Mouse (Mus musculus): ENCODE measurements around the gene Atrnl1. TPM values are rescaled to one million over a fixed set of nuclear protein-coding genes. Genes with fewer than 3 reads are reported as not detected.

Atrnl1 gene
- polyA plus RNA-seq (2016; fragmentation: Nextera tagmentation; extraction: Ambion mirVana), result 1.8 and 2.0 TPM in 2 replicates

- Histone ChIP-seq H3K9ac (peak within 1 kb of the TSS; percentile 88), H3K9me3 (replicated peaks) (no peaks in the 10 kb centered on the region), H3K4me1 (peaks cover 26% of the 10 kb centered on the region), H3K4me3 (peak within 1 kb of the TSS; percentile 86), H3K4me2 (peak within 1 kb of the TSS; percentile 99), H3K36me3 (no peaks in the 10 kb centered on the region), H3K27ac (peak within 1 kb of the TSS; percentile 80), H3K27me3 (replicated peaks) (peaks cover 18% of the 10 kb centered on the region)
- ATAC-seq, result peak; percentile 91
- WGBS (ENCODE audit: insufficient replicate concordance), result under 1% methylated on average over 79 of the region's 103 CpGs
Measured at GRCm38 (mm10) chr19:57610476-57611261, at the start of gene Atrnl1. Gene Atrnl1 (plus strand): TSS chr19:57611034.

DNA sequence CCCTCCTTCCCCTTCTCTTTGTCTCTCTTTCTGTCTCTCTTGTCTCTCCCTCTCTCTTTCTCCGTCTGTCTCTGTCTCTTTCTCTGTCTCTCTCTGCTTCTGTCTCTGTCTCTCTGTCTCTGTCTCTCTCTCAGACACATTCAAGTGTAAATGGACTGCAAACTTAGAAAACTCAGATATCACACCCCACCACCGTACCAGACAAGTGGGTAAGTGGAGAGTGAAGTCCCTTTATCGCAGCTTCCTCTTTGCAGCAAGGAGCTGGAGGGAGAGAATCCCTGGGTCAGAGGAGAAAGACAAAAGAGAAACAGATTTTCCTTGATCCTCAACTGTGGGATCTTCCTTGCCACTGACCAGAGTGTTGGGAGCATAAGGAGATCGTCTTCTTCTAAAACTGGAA, 49.3 kb upstream of the Atrnl1 start:
- Histone ChIP-seq H3K27ac (no peak overlapping the region), H3K27me3 (replicated peaks) (no peaks in the 10 kb centered on the region), H3K4me3 (no peak overlapping the region), H3K36me3 (no peaks in the 10 kb centered on the region), H3K4me2 (no peak overlapping the region), H3K9me3 (replicated peaks) (no peaks in the 10 kb centered on the region), H3K9ac (no peak overlapping the region), H3K4me1 (no peaks in the 10 kb centered on the region)
- no peak for ATAC-seq
- WGBS (ENCODE audit: insufficient replicate concordance), result 40% methylated on average over 4 of the region's 4 CpGs

- WGBS (ENCODE audit: insufficient replicate concordance), result 54% methylated on average over 6 of the region's 6 CpGs
- Histone ChIP-seq H3K4me2 (no peak overlapping the region), H3K4me1 (no peaks in the 10 kb centered on the region), H3K27ac (no peak overlapping the region), H3K4me3 (no peak overlapping the region), H3K36me3 (no peaks in the 10 kb centered on the region), H3K27me3 (replicated peaks) (no peaks in the 10 kb centered on the region), H3K9me3 (replicated peaks) (no peaks in the 10 kb centered on the region), H3K9ac (no peak overlapping the region)
- no peak for ATAC-seq
Measured at GRCm38 (mm10) chr19:57569040-57569439, 41.8 kb upstream of the Atrnl1 start.

DNA sequence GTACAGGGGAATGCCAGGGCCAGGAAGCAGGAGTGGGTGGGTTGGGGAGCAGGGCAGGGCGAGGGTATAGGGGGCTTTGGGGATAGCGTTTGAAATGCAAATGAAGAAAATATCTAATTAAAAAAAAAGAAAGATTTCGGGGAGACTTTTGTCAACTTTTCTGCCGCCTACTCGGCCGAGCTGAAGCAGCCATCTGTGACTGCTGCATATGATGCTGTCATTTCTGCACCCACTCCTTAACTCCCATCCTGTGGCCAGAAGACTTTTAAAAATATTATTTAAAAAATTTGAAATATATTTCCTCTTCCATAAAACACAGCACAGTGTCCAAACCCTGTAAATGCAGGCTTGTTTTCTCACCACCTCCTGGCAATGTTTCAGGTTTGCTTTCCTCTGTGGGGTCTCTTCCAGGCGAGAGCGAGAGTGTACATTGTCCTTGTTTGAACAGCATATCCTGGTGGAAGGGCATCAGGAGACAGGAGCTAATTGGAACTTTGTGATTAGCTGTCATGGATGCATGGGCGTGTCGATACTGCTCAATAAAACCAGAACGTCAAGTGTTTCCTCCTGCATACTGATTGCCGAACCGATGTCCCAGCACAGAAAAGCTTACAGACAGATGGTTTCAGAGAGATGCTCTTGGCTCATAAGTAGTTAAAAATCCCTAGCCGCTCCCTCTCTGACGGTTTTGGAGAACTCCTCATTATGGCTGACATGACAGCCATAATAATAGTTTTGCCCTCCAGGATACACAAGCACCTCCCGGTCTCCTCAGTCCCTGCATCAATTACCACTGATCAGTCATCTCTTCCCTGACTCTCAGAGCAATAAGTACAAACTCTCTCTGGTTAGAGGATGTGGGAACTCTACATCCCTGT, 38.2 kb upstream of the Atrnl1 start:
- Histone ChIP-seq H3K27me3 (replicated peaks) (no peaks in the 10 kb centered on the region), H3K9ac (no peak overlapping the region), H3K27ac (no peak overlapping the region), H3K4me2 (no peak overlapping the region), H3K4me1 (no peaks in the 10 kb centered on the region), H3K36me3 (no peaks in the 10 kb centered on the region), H3K9me3 (replicated peaks) (no peaks in the 10 kb centered on the region), H3K4me3 (no peak overlapping the region)
- WGBS (ENCODE audit: insufficient replicate concordance), result 72% methylated on average over 16 of the region's 16 CpGs
- no peak for ATAC-seq

- no peak for ATAC-seq
- no peaks in the 10 kb centered on the region for H3K9me3 ChIP-seq (replicated peaks)
- no peak overlapping the region for H3K4me2 ChIP-seq
Measured at GRCm38 (mm10) chr19:57573470-57573869, 37.4 kb upstream of the Atrnl1 start.

GRCm38 (mm10) chr19:57575027-57575426, 35.8 kb upstream of the Atrnl1 start:
- 70% methylated on average over 7 of the region's 7 CpGs for WGBS (ENCODE audit: insufficient replicate concordance)

More at GRCm38 (mm10) chr19:57573470-57573869, 37.4 kb upstream of the Atrnl1 start:
- H3K36me3 ChIP-seq, result no peaks in the 10 kb centered on the region
- no peaks in the 10 kb centered on the region for H3K27me3 ChIP-seq (replicated peaks)
- H3K9ac ChIP-seq, result no peak overlapping the region
- no peak overlapping the region for H3K27ac ChIP-seq
- no peaks in the 10 kb centered on the region for H3K4me1 ChIP-seq
- no peak overlapping the region for H3K4me3 ChIP-seq

DNA sequence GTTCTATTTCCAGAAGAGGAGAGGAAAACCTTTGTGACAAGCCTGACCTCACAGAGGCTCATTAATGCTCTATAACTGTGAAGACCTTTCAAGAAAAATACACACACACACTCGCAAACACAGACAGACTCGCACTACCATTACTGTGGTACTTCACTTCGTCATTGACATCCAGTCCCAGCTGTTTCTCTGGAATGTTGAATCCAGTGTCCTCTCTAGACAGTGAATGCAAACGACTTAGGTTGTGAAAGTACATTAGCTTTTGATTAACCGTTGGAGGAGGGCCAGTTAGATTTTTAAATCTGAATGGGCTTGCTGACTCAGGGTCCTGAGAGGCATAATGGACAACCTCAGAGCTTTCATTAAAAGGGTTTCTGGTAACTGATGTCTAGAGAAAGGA, 34.0 kb upstream of the Atrnl1 start:
- H3K4me1 ChIP-seq, result no peaks in the 10 kb centered on the region
- no peaks in the 10 kb centered on the region for H3K9me3 ChIP-seq (replicated peaks)
- no peak overlapping the region for H3K4me3 ChIP-seq
- 53% methylated on average over 5 of the region's 5 CpGs for WGBS (ENCODE audit: insufficient replicate concordance)
- H3K27me3 ChIP-seq (replicated peaks), result no peaks in the 10 kb centered on the region
- no peak overlapping the region for H3K9ac ChIP-seq
- H3K4me2 ChIP-seq, result no peak overlapping the region
- H3K36me3 ChIP-seq, result no peaks in the 10 kb centered on the region
- H3K27ac ChIP-seq, result no peak overlapping the region
- ATAC-seq, result no peak

More at GRCm38 (mm10) chr19:57575027-57575426, 35.8 kb upstream of the Atrnl1 start:
- Histone ChIP-seq H3K9ac (no peak overlapping the region), H3K4me2 (no peak overlapping the region), H3K27ac (no peak overlapping the region), H3K36me3 (no peaks in the 10 kb centered on the region), H3K4me1 (no peaks in the 10 kb centered on the region), H3K27me3 (replicated peaks) (no peaks in the 10 kb centered on the region), H3K4me3 (no peak overlapping the region), H3K9me3 (replicated peaks) (no peaks in the 10 kb centered on the region)
- ATAC-seq, result no peak

- WGBS (ENCODE audit: insufficient replicate concordance), result 75% methylated on average over 6 of the region's 6 CpGs
- Histone ChIP-seq H3K9me3 (replicated peaks) (no peaks in the 10 kb centered on the region), H3K4me1 (no peaks in the 10 kb centered on the region), H3K27ac (no peak overlapping the region), H3K9ac (no peak overlapping the region), H3K4me3 (no peak overlapping the region), H3K4me2 (no peak overlapping the region), H3K36me3 (no peaks in the 10 kb centered on the region), H3K27me3 (replicated peaks) (no peaks in the 10 kb centered on the region)
- no peak for ATAC-seq
Measured at GRCm38 (mm10) chr19:57577256-57577655, 33.6 kb upstream of the Atrnl1 start.

DNA sequence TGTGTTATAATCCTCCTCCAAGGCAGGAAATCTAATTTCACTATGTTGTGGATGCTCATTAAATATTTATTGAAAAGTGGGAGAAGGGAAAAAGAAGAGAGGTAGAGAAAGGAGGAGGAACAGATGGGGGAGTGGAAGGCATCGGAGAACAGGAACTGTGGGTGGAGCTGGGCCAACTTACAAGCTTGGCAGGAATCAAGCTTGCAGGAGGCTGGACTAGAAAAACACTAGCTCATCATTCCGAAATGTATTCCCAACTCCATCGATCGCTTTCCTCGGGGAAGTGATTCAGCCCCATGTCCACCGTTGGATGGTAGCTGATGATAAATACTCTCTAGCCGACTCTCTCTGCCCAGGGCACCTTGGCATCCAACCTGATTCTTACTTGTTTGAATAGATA, 29.9 kb upstream of the Atrnl1 start:
- Histone ChIP-seq H3K4me1 (peaks cover 6% of the 10 kb centered on the region; the same call in 1 of the 2 replicates), H3K9ac (no peak overlapping the region), H3K27ac (no peak overlapping the region), H3K4me2 (no peak overlapping the region), H3K9me3 (replicated peaks) (no peaks in the 10 kb centered on the region), H3K27me3 (replicated peaks) (no peaks in the 10 kb centered on the region), H3K4me3 (no peak overlapping the region), H3K36me3 (no peaks in the 10 kb centered on the region)
- 72% methylated on average over 7 of the region's 7 CpGs for WGBS (ENCODE audit: insufficient replicate concordance)
- ATAC-seq, result no peak

DNA sequence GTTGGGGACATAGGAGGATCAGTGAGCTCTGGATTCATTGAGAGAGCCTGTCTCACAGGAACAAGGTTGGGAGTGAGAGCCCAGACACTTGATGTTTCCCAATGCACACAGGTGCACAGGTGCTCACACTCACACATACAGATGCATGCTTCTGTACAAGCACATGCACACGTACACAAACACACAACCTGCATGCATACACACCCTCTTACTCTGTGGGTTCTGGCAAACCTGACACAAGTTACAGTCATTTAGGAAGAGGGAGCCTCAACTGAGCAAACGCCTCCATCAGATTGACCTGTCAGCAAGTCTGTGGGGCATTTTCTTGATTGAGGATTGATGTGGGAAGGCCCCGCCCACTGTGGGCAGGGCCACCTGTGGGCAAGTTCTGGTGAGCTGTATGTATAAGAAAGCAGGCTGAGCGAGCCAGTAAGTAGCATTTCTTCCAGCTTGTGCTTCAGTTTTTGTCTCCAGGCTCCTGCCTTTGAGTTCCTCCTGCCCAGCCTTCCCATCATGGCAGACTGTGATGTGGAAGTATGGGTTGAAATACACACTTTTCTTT, 25.5 kb upstream of the Atrnl1 start:
- no peak overlapping the region for H3K4me2 ChIP-seq
- peaks cover 10% of the 10 kb centered on the region; the same call in 1 of the 2 replicates for H3K27me3 ChIP-seq (replicated peaks)
- no peak overlapping the region for H3K9ac ChIP-seq
- no peak overlapping the region for H3K27ac ChIP-seq
- H3K4me1 ChIP-seq, result peaks cover 12% of the 10 kb centered on the region; the same call in 1 of the 2 replicates
- H3K4me3 ChIP-seq, result no peak overlapping the region
- H3K9me3 ChIP-seq (replicated peaks), result no peaks in the 10 kb centered on the region
- 35% methylated on average over 4 of the region's 4 CpGs for WGBS (ENCODE audit: insufficient replicate concordance)
- H3K36me3 ChIP-seq, result no peaks in the 10 kb centered on the region
- no peak for ATAC-seq

DNA sequence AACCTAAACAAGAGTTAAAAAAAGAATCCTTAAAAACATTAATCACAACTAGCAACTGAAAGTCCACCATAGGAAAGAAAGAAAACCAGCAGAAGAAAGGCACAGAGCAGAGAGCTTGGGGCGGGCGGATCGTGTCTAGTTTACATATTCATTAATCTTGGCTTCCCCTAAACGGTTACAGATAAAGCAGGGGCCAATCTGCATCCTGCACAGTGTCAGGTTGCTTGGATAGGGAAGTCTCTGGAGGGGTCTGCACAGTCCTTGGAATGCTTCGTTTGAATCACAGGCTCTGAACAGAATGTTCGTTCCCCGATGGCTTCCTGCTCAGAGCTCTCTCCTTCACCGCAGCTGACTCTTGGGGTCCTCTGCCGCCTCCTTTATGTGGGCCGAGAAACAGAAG, 24.7 kb upstream of the Atrnl1 start:
- no peak overlapping the region for H3K27ac ChIP-seq
- peaks cover 10% of the 10 kb centered on the region; the same call in 1 of the 2 replicates for H3K27me3 ChIP-seq (replicated peaks)
- H3K4me2 ChIP-seq, result peak overlapping the region; percentile 28
- H3K9ac ChIP-seq, result no peak overlapping the region
- no peaks in the 10 kb centered on the region for H3K9me3 ChIP-seq (replicated peaks)
- H3K4me3 ChIP-seq, result no peak overlapping the region
- ATAC-seq, result no peak; the same call in 1 of the 2 replicates
- H3K36me3 ChIP-seq, result no peaks in the 10 kb centered on the region
- H3K4me1 ChIP-seq, result peaks cover 12% of the 10 kb centered on the region; the same call in 1 of the 2 replicates
- 18% methylated on average over 10 of the region's 10 CpGs for WGBS (ENCODE audit: insufficient replicate concordance)

- Histone ChIP-seq H3K36me3 (no peaks in the 10 kb centered on the region), H3K27ac (no peak overlapping the region), H3K9ac (no peak overlapping the region), H3K4me2 (no peak overlapping the region), H3K9me3 (replicated peaks) (no peaks in the 10 kb centered on the region), H3K4me3 (no peak overlapping the region), H3K27me3 (replicated peaks) (peaks cover 10% of the 10 kb centered on the region; the same call in 1 of the 2 replicates), H3K4me1 (peaks cover 12% of the 10 kb centered on the region; the same call in 1 of the 2 replicates)
- 58% methylated on average over 9 of the region's 9 CpGs for WGBS (ENCODE audit: insufficient replicate concordance)
- ATAC-seq, result no peak
Measured at GRCm38 (mm10) chr19:57589516-57589915, 21.3 kb upstream of the Atrnl1 start.

All from liver, embryonic 12.5 days (tissue).